Mouse (Mus musculus) bone marrow macrophage, adult 2 months (primary cell): Measurements from ENCODE around the gene Tnfrsf23.
"Not testable (repeated sequence)": the region's sequence is repeated elsewhere in the genome, so short reads cannot be mapped to it uniquely, and the experiment has no call there.

ENCODE experiments used
- CTCF ChIP-seq: IDR thresholded peaks from 2 replicates; pipeline ENCODE4 v1.5.1; 2012; ENCODE audit warnings: low read depth, mild to moderate bottlenecking, low read length, moderate library complexity
- POLR2A ChIP-seq: IDR thresholded peaks from 2 replicates; pipeline ENCODE4 v1.6.1; 2012; ENCODE audit warnings: mild to moderate bottlenecking, low read depth, low read length, borderline replicate concordance

GRCm38 (mm10) chr7:143680836-143681235 is 4.8 kb downstream of the Tnfrsf23 start:
- not testable (repeated sequence) for TF ChIP-seq CTCF, POLR2A
